Mouse (Mus musculus): ENCODE data around the gene V1ra8.
"Not testable (repeated sequence)": the region's sequence is repeated elsewhere in the genome, so short reads cannot be mapped to it uniquely, and the experiment has no call there.

Gene V1ra8

DNA sequence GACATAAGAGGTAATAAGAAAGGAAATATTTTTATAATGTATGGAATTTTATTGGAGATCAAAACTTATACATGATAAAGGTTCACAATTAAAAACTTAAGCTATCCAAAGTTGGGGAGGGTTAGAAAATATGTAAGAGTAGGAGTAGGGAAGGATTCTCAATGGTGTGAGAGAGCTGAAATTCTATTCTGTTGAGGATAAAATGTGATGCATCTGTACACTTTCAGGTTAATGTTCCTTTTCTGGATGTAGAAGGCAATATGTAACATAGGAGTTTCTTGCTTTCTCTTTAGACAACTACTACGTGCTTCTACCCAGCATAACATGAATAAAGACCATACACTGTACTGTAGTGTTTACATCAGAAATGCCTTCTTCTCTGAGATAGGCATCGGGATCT, at the start of gene V1ra8:
Gene V1ra8 (plus strand): TSS at position 301 of the 400 bp plus-strand sequence.
- in situ Hi-C loops (cut with MseI, MboI), result not testable (repeated sequence)

GRCm38 (mm10) chr6:90160139-90160538, 42.5 kb upstream of the V1ra8 start:
- in situ Hi-C loops (cut with MseI, MboI), result no loop called here

GRCm38 (mm10) chr6:90174508-90174907, 28.1 kb upstream of the V1ra8 start, which contains the start of gene Vmn1r52:
TSS of gene Vmn1r52 (plus strand) at chr6:90174808.
- in situ Hi-C loops (cut with MseI, MboI), result no loop called here

GRCm38 (mm10) chr6:90224338-90224737, 21.7 kb downstream of the V1ra8 start, which contains the start of gene Vmn1r53:
TSS of gene Vmn1r53 (minus strand) at chr6:90224438.
- in situ Hi-C loops (cut with MseI, MboI), result no loop called here

- in situ Hi-C loops (cut with MseI, MboI), result not testable (repeated sequence)
Measured at GRCm38 (mm10) chr6:90232114-90232513, 29.5 kb downstream of the V1ra8 start.

- in situ Hi-C loops (cut with MseI, MboI), result no loop called here
Measured at GRCm38 (mm10) chr6:90232681-90233080, 30.1 kb downstream of the V1ra8 start.

GRCm38 (mm10) chr6:90244019-90244418, 41.4 kb downstream of the V1ra8 start:
- in situ Hi-C loops (cut with MseI, MboI), result no loop called here

- in situ Hi-C loops (cut with MseI, MboI), result no loop called here
Measured at GRCm38 (mm10) chr6:90246000-90246399, 43.4 kb downstream of the V1ra8 start, which contains the start of gene Vmn1r54. TSS of gene Vmn1r54 (plus strand) at chr6:90246300.
